Mouse (Mus musculus): ENCODE data around the gene Zer1.
"Not testable (repeated sequence)": the region's sequence is repeated elsewhere in the genome, so short reads cannot be mapped to it uniquely, and the experiment has no call there.

The Zer1 gene

DNA sequence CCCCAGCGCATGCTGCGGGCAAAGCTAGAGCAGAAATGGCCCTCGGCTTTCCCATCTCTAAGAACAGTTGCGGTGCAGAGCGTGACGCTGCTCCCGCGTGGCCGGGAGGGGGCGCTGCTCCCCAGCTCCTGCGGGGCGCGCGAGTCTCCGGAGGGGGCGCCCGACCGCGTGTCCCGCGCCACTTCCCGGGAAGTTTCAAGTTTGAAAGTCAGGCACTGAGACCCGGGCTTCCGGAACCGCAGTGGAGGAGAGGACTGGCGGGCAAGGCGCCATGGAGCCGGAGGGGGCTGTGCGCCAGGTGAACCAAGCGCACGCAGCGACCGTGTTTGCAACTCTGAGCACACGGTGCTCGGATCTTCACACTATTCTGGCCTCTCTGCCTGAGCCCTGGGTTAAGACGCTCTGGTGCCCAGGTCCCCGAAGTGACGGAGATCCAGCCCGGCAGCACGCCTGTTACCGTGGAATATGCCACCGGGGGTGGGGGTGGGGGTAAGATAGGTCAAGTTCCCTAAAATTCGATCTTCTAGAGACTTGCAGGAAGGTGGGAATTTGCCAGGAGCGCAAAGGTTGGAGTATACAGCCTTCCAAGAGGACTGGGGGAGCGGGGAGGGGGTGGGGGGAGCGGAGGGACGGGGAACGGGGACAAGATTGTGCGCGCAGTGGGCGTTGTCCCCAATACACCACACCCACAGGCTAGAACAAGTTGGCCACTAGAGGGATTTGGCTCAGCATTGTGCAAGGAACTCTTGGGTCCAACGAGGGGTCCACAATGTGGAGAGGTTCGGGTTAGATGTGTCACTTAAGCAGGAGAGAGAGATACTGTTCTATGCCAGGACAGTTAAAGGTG is 46.7 kb downstream of the Zer1 start, which contains the start of gene Pkn3:
Gene Pkn3, plus strand, starts transcription at position 183 of the 847 bp plus-strand sequence.
- peak; percentile 95 for DNase-seq (ENCODE audit: low read depth, low spot score)

DNA sequence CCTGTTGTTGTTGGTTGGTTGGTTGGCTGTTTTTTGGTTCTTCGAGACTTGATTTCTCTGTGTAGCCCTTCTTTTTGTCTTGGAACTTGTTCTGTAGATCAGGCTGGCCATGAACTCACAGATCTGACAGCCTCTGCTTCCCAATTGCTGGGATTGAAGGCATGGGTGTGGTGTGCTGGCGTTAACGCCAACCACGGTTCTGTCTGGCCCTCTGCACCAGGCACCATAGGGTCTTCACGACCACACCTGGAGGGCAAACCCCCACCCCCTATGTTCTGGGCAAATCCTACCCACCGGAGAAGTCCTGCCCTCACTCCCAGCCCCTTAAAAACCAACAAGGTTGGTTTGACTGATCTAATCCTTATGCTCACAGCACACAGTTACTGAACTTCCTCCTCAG is 47.4 kb downstream of the Zer1 start:
- DNase-seq (ENCODE audit: low read depth, low spot score) = no peak

DNA sequence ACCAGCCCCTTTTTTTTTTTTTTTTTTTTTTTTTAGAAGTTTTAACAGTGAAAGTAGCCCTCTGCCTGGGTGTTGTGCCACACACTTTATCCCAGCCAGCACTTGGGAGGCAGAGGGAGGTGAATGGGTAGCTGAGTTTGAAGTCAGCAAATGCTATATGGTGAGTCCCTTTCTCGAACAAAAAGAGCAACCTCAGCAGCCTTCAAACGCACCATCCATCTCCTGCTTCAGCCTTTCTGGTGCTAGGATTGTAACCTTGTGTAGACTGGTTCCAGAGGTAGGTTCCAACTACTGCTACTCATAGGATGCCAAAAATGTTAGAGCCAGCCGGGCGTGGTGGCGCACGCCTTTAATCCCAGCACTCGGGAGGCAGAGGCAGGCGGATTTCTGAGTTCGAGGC is 47.9 kb downstream of the Zer1 start:
- DNase-seq (ENCODE audit: low read depth, low spot score) = no peak

DNA sequence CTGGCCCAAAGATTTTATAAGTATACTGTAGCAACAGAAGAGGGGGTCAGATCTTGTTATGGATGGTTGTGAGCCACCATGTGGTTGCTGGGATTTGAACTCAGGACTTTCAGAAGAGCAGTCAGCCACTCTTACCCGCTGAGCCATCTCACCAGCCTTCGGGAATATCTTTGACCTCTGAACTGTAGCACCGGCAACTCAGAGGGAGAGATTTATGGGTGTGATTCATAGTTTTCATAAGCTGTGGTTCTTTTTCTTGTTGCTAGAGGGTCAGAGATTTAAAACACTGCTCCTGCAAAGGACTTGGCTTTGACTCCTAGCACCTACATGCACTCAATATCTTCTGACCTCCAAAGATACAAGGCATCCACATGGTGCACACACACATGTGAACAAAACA is 48.8 kb downstream of the Zer1 start:
- DNase-seq (ENCODE audit: low read depth, low spot score) = no peak

DNA sequence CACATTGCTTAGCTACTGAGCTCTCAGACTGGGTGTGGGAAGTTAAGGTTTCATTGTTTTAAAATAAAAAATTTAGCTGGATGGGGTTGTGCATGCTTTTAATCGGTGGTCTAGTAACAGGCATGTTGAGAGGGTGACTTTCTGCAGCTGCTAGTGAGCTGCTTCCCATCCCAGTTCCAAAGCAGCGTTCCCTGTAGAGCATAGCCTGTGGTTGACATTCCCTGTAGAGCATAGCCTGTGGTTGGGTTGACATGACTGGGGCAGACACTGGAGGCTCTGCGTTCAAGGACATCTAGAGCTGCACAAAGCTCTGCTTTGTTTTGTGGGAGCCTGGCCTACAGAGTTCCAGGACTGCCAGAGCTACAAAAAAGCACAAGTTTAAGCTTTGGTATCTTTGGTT is 51.1 kb downstream of the Zer1 start:
- no peak for DNase-seq (ENCODE audit: low read depth, low spot score)

DNA sequence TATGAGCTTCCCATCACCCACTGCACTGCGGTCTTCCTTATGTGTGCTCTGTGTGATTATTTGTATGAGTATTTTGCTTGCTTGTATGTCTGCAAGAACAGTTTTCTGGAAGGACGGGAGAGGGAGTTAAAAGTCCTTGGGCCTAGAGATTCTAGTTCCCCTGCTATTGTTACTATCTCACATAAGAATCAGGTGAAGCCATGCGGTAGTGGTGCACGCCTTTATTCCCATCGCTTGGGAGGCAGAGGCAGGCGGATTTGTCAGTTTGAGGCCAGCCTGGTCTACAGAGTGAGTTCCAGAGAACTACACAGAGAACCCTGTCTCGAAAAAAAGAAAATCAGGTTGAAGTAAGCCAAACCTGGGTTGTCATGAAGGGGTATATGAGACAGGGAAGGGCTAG is 51.5 kb downstream of the Zer1 start:
- DNase-seq (ENCODE audit: low read depth, low spot score) = no peak

DNA sequence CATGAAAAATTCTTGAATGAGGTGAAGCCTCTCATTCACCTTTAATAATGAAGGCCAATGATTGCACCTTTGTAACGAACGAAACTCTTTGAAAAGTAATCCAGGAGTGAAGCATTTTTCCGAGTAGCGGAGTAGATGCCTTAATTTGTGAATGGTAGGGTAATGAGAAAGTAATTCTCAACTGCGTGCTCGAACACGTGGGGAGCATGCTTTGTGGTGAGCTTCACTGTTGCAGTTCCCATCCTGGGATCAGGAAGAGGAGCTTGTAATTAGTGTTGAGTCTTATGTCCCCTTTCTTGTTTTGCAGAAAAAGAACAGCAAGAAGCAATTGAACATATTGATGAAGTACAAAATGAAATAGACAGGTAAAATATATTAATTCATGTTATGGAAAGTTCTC is 56.4 kb downstream of the Zer1 start:
- DNase-seq (ENCODE audit: low read depth, low spot score) = no peak

DNA sequence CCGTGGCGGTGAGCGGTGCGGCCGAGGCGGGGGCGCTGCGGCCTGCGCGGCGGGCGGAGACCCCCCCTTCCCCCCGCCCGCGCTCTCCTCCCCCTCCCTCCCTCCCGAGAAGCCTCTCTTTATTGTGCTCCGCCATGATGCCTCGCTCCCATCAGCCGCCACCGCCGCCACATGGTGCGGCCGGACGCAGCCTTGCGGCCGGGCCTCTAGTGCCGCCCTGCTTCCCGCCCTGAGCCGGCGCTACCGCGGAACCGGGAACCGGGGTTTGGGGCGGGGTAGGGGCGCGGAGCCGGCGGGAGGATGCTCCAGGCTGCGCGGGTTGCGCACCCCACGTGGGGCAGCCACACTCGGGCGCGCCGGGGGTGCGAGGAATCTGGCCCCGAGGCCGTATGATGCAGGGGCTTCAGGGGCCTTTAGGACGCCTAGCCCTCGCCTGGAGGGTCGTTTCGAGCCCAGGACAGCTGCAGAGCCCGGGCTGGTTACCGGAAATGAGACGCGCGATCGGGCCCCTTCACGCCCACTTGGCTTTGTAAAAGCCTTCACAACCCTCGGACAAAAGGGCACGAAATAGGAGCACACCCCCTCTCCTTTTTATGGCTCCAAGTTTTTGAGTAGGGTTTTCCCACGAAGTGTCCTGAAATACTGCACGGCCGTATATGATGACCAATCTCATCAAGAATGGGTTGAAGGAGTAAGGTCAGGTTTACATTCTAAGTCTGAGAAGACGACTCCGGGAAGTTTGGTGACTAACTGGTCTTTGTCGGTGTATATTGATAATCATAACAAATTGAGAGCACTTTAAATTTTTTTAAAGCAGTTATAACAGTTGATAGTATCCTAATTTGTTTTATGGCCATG is 57.1 kb downstream of the Zer1 start:
- DNase-seq (ENCODE audit: low read depth, low spot score) = peak; percentile 68

GRCm38 (mm10) chr2:30066046-30066901 is 58.1 kb downstream of the Zer1 start:
- peak; percentile 96 for DNase-seq (ENCODE audit: low read depth, low spot score)

GRCm38 (mm10) chr2:30064298-30064697 is 60.1 kb downstream of the Zer1 start:
- DNase-seq (ENCODE audit: low read depth, low spot score) = no peak

GRCm38 (mm10) chr2:30063791-30064190 is 60.6 kb downstream of the Zer1 start:
- DNase-seq (ENCODE audit: low read depth, low spot score) = no peak

DNA sequence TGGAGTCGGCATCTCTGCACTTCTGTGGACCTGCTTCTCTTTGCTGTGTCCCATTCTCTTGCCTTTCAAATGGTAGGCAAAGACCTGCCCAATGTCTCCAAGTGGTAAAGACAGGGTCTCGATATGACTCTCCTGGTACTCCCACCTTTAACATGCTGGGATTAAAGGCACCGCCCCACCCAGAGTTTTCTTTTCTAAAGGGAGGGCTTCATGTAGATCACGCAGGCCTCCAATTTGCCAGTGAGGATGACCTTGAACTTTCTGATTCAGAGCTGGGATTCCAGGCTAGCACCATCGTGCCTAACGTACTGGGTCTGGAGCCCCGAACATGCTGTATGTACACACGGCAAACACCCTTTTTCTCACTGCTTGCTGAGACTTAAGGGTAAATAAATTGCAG is 61.1 kb downstream of the Zer1 start:
- DNase-seq (ENCODE audit: low read depth, low spot score) = peak; percentile 60

GRCm38 (mm10) chr2:30062249-30063093 is 61.9 kb downstream of the Zer1 start:
- DNase-seq (ENCODE audit: low read depth, low spot score) = peak; percentile 87

DNA sequence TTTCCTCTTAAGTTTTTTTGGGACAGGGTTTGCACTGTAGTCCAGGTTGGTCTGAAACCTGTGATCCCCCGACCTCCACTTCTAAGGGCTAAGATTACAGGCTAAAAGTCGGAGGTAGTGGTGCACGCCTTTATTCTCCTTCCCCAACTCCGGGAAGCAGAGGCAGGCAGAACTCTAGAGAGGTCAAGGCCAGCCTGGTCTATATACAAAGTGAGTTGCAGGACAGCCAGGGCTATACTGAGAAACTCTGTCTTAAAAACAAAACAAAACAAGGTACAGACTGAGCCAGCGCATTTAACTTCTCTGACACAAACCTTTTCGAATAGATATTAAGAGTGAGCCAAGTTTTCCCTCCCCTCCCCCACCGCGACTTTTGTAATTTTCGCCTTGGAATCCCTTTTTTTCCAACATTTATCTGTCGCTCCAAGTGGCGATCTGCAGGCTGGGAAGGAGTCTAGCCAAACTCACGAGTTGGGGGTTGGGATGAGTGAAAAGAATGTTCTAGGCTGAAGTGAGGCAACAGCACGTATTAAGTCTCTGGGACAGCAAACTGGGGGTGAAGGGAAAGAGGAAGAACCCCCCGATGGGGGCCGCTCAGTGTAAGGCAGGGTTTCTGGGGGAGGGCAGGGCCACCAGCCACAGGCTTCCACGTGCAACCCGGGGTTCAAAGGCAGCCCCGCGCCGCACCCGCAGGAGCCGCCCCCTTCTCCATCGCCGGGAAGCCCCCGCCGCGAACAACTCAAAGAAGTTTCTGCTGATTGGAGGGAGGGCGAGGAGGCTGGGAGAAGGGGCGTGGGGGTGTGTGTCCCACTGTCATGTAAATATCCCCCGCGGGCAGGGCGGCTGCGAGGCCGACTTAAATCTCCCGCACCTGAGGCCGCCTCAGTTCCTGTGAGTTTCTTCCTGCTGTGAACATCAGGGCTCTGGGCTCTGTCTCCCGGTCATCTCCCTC is 62.9 kb downstream of the Zer1 start:
- DNase-seq (ENCODE audit: low read depth, low spot score) = peak; percentile 99

DNA sequence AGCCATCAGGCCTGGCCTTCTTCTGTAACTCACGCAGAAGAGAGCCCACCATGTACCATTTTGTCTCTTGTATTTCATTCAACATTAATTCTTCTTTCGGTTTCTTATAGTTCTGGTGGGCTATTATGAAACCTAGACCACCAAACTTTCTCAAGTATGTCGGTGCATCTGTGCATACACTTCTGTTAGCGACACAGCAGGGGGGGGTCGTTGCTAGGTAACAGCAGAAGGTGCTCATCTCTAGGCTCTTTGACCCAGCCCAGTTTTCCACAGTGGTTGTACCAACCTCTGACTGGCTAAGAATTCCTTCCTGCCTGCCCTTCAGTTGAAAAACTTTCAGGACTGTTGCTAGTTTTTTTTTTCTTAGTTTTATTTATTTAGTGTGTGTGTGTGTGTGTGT is 66.0 kb downstream of the Zer1 start:
- peak; percentile 82 for DNase-seq (ENCODE audit: low read depth, low spot score)

DNA sequence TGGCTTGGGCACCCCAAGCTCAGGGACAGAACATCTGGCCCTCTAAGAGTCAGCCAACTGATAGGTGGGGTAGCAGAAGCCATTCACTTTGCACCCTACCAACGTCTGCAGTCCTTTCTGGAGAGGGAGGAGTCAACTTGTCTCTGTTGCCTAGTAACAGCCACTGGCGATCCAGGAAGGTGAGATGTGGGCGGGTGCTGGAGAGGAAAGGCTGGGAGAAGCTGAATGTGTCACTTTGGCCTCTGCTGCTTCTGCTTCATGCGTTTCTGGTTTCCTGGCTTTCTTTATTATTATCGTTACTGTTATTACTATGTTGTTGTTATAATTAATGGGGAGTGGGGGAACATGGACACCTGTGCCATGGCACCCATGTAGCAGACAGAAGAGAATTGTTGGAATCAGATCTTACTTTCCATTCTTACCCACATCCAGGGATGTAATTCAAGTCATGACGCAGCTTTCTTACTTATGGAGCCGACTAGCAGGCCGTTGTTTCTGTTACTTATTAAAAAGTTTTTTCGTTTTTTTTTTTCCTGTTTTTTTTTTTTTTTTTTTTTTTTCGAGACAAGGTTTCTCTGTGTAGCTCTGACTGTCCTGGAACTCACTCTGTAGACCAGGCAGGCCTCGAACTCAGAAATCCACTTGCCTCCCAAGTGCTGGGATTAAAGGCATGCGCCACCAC is 67.0 kb downstream of the Zer1 start, which contains the start of gene Set:
Gene Set, plus strand, starts transcription at position 156 of the 682 bp plus-strand sequence.
- peak; percentile 93 for DNase-seq (ENCODE audit: low read depth, low spot score)

DNA sequence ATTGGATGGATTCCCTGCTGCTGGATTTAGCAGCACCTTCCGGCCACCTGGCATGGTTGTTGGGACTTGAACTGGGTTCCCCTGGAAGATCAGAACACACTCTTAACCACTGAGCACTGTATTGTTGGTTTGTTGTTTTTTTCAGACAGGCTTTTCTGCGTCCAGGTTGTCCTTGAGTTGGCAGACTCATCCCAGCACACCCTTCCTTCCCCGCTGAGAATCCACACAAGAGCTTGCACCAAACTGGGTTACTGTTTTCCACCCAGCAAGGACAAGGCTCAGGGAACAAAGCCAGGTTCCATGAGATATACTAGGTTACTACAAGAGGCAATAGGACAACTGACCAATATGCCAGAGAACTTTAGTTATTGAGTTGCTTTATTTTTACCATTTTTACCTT is 67.6 kb downstream of the Zer1 start:
- DNase-seq (ENCODE audit: low read depth, low spot score) = no peak

- not testable (repeated sequence) for DNase-seq (ENCODE audit: low read depth, low spot score)
Measured at GRCm38 (mm10) chr2:30055310-30055709, 69.1 kb downstream of the Zer1 start.

Measured in ZHBTc4 (cell line).